In the genomic region with DNA sequence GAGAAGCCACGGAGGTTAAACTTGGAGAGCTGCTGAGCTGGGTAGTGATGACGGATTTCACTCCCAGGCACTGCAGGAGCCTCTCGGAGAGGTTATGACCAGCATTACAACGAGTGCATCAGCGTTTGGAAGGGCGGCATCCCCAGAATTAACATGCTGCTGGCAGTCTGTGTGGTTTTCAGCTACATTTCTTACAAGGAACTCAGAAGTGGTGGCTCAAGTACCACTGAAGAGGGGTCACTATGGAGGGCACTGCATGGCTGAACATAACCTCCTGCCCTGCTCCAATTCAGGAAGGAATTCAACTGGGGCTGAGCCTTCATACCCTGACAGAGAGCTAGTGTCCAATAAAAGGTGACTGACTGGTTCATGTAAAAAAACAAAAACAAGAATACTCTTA, we compare ENCODE assay signal across 26 mouse cellular contexts.
"Had no signal": no experiment of that assay in that cellular context is flagged by ENCODE, and none has a peak within 500 bp of the region (broad histone marks: within the 10 kb centered on the region; RNA-seq: fewer than 3 reads in every experiment).

No protein-coding gene starts in this region.

- H3K9ac ChIP-seq: heart, embryonic 13.5 days; heart, embryonic 15.5 days; hindbrain, embryonic 13.5 days; hindbrain, embryonic 15.5 days; kidney, embryonic 15.5 days; limb, embryonic 13.5 days; limb, embryonic 15.5 days had no signal

- H3K4me1 ChIP-seq: heart, embryonic 13.5 days; heart, embryonic 15.5 days; hindbrain, embryonic 13.5 days; hindbrain, embryonic 15.5 days; kidney, embryonic 15.5 days; limb, embryonic 13.5 days; limb, embryonic 15.5 days had no signal

- H3K27me3 ChIP-seq: heart, embryonic 13.5 days; heart, embryonic 15.5 days; hindbrain, embryonic 13.5 days; hindbrain, embryonic 15.5 days; kidney, embryonic 15.5 days; limb, embryonic 13.5 days; limb, embryonic 15.5 days had no signal

- DNase-seq: gastrocnemius, adult 2 months; gastrocnemius, postnatal 10 days; gastrocnemius, postnatal 36 days; heart, adult 18-20 months; heart, postnatal 14 days; heart, postnatal 36 days; kidney, adult 11 months; kidney, adult 2 months; kidney, adult 9 months; kidney, postnatal 14 days; kidney, postnatal 4 days; left cerebral cortex, postnatal 4 days had no signal

- H3K4me3 ChIP-seq: gastrocnemius, adult 2 months; heart, embryonic 13.5 days; heart, embryonic 15.5 days; hindbrain, embryonic 13.5 days; hindbrain, embryonic 15.5 days; kidney, embryonic 15.5 days; layer of hippocampus, adult 2 months; left cerebral cortex, adult 2 months; limb, embryonic 13.5 days; limb, embryonic 15.5 days had no signal

- H3K4me2 ChIP-seq: heart, embryonic 11.5 days; heart, embryonic 13.5 days; heart, embryonic 15.5 days; hindbrain, embryonic 13.5 days; hindbrain, embryonic 15.5 days; kidney, embryonic 15.5 days; limb, embryonic 13.5 days; limb, embryonic 15.5 days had no signal

- ATAC-seq: forebrain, embryonic 16.5 days; hindbrain, postnatal 0 days; intestine, embryonic 16.5 days had no signal

- H3K9me3 ChIP-seq: heart, embryonic 13.5 days; heart, embryonic 15.5 days; hindbrain, embryonic 13.5 days; hindbrain, embryonic 15.5 days; kidney, embryonic 15.5 days; limb, embryonic 13.5 days; limb, embryonic 15.5 days had no signal

- H3K36me3 ChIP-seq: hindbrain, embryonic 15.5 days had no signal

- H3K27ac ChIP-seq: gastrocnemius, adult 2 months; heart, embryonic 13.5 days; heart, embryonic 15.5 days; hindbrain, embryonic 13.5 days; hindbrain, embryonic 15.5 days; hindbrain, postnatal 0 days; kidney, embryonic 15.5 days; kidney, postnatal 0 days; layer of hippocampus, adult 2 months; left cerebral cortex, adult 2 months; limb, embryonic 13.5 days; limb, embryonic 15.5 days had no signal
